Mouse (Mus musculus) thymus, adult 2 months (tissue): ENCODE results near the gene Ldhc. TPM values are rescaled to one million over a fixed set of nuclear protein-coding genes. Genes with fewer than 3 reads are reported as not detected.
"Not testable (repeated sequence)": the region's sequence is repeated elsewhere in the genome, so short reads cannot be mapped to it uniquely, and the experiment has no call there.

ENCODE experiments used
- DNase-seq: peaks from one replicate; pipeline ENCODE4 v3.0.0; 2021
- H3K27ac ChIP-seq: fragments of 200-500 bp; 2 replicates; pipeline ENCODE4 v1.5.1; 2012; ENCODE audit warnings: low read length, control low read depth; ENCODE audit not compliant: control insufficient read depth, insufficient read depth
- H3K27me3 ChIP-seq: fragments of 200-500 bp; 2 replicates; pipeline ENCODE4 v1.6.1; 2012; ENCODE audit warnings: mild to moderate bottlenecking, low read length, moderate library complexity, mixed read lengths; ENCODE audit not compliant: control insufficient read depth, insufficient read depth
- H3K36me3 ChIP-seq: fragments of 200-500 bp; 2 replicates; pipeline ENCODE4 v1.6.1; 2012; ENCODE audit warnings: mild to moderate bottlenecking, low read length, moderate library complexity; ENCODE audit not compliant: control insufficient read depth, insufficient read depth
- H3K4me1 ChIP-seq: fragments of 200-500 bp; replicated peaks from 2 replicates; pipeline ENCODE4 v1.6.1; 2012; ENCODE audit warnings: low read length; ENCODE audit not compliant: control insufficient read depth, insufficient read depth
- H3K4me3 ChIP-seq: fragments of 200-500 bp; 2 replicates; pipeline ENCODE4 v1.5.1; 2012; ENCODE audit warnings: mild to moderate bottlenecking, low read length, control low read depth, moderate library complexity; ENCODE audit not compliant: control insufficient read depth, insufficient read depth
- CTCF ChIP-seq: fragments of 200-500 bp; IDR thresholded peaks from 2 replicates; pipeline ENCODE4 v1.5.1; 2012; ENCODE audit warnings: mild to moderate bottlenecking, control low read depth, low read length, moderate library complexity, borderline replicate concordance; ENCODE audit not compliant: control insufficient read depth, poor library complexity, insufficient read depth; ENCODE audit errors: extremely low read depth
- POLR2A ChIP-seq: fragments of 200-500 bp; IDR thresholded peaks from 2 replicates; pipeline ENCODE4 v1.6.1; 2012; ENCODE audit warnings: mild to moderate bottlenecking, low read length, control low read depth, moderate library complexity; ENCODE audit not compliant: control insufficient read depth, poor library complexity, insufficient read depth; ENCODE audit errors: extremely low read depth
- WGBS: fragments of 180-500 bp; shearing (Covaris S2); methylation state at CpG from one replicate; pipeline ENCODE4 v1.1.7; 2018; 5-methylcytosine and 5-hydroxymethylcytosine counted together
- polyA plus RNA-seq: library from polyadenylated mRNA; depleted of rRNA; stranded (reverse); fragments of >200 nt; gene quantifications from 2 replicates; pipeline ENCODE4 v1.2.3, GENCODE M21; 2012

Ldhc gene
- polyA plus RNA-seq, 1 experiment: 0.20 TPM

DNA sequence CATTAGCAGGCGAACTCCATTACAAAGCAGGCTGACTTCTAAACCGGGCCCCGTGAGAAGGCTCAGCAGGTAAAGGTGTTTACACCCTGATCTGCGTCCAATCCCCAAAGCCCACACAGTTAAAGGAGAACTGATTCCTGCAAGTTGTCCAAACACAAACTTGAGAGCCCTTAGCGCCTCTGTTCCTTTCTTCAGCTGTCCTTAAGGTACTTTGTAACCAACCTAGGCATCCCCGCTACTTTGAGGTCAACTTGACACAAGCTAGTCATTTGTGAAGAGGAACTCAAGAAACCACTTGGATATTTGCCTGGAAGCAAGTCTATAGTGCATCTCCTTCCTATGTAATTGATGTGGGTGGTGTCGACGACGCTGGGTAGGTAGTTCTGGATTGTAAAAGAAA is 3.6 kb upstream of the Ldhc start:
- Histone ChIP-seq H3K27ac (no peak overlapping the region), H3K4me1 (no peaks in the 10 kb centered on the region), H3K4me3 (no peak overlapping the region), H3K36me3 (peaks cover 38% of the 10 kb centered on the region), H3K27me3 (no peaks in the 10 kb centered on the region)
- TF ChIP-seq POLR2A: no peak
- no peak for TF ChIP-seq CTCF
- WGBS: 67% methylated on average over 9 of the region's 9 CpGs
- DNase-seq: no peak

DNA sequence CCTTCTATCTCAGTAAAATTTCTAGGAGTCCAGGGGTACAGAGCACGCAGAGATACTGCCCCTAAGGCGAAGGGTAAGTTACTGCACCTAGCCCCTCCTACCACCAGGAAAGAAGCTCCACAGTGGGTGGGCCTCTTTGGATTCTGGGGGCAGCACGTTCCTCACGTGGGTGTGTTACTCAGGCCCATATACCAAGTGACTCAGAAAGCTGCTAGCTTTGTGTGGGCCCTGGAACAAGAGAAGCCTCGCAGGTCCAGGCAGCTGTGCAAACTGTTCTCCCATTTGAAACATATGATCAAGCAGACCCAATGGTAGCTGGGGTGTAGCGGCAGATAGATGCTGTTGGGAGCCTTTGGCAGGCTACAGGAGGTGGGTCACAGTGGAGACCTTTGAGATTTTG is 2.0 kb upstream of the Ldhc start:
- no peak overlapping the region for H3K27ac ChIP-seq
- DNase-seq: no peak
- no peaks in the 10 kb centered on the region for H3K4me1 ChIP-seq
- WGBS: 91% methylated on average over 6 of the region's 6 CpGs
- H3K36me3 ChIP-seq: peaks cover 22% of the 10 kb centered on the region
- no peak overlapping the region for H3K4me3 ChIP-seq
- no peaks in the 10 kb centered on the region for H3K27me3 ChIP-seq
- TF ChIP-seq POLR2A (no peak), CTCF (no peak)

DNA sequence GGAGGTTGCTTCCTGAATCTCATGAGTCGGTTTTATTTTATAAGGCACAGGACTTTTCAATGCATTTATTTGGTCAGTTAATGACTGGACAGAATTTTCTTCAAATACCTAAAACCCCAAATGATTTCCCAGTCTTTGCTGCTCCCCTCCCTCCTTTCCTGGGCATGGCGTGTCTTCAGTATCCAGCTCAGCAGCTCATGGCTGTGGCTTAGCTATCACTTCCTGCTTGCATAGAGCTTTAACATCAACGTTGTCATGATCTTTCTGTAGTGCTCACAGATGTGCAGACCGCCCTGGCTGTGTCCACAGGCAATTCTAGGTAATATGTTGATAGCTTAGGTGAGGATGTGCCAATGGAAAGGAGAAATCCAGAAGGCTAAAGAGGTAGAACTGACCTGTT is 11.0 kb downstream of the Ldhc start:
- DNase-seq: no peak
- 10% methylated on average over 4 of the region's 4 CpGs for WGBS
- TF ChIP-seq CTCF: no peak
- no peak for TF ChIP-seq POLR2A
- H3K36me3 ChIP-seq: no peaks in the 10 kb centered on the region
- H3K4me3 ChIP-seq: no peak overlapping the region
- H3K27me3 ChIP-seq: no peaks in the 10 kb centered on the region
- H3K27ac ChIP-seq: no peak overlapping the region
- 0 out of 2 replicates have a peak, but pooled peaks cover 2% of the 10 kb centered on the region for H3K4me1 ChIP-seq

DNA sequence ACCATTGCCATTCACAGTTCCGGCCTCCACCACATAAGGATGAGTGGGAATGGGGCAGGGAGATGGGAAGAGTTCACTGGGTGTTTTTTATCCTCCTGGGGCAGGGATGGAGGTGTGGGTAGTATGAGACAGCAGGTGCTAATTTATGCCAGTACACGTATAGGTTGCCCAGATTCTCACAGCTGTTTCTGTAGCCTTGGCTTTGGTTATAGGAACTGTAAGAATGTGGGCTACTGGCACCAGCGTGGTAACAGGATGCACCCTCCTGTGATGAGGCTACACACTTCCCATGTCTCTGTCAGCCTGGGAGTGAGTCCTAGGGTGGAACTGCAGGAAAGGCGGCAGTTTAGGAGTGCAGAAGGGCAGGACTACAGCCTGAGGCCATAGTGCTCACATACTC is 15.8 kb downstream of the Ldhc start:
- 35% methylated on average over 4 of the region's 4 CpGs for WGBS
- Histone ChIP-seq H3K4me3 (no peak overlapping the region), H3K27ac (no peak overlapping the region), H3K27me3 (no peaks in the 10 kb centered on the region), H3K36me3 (no peaks in the 10 kb centered on the region), H3K4me1 (no peaks in the 10 kb centered on the region)
- no peak for DNase-seq
- no peak for TF ChIP-seq CTCF
- TF ChIP-seq POLR2A: no peak

DNA sequence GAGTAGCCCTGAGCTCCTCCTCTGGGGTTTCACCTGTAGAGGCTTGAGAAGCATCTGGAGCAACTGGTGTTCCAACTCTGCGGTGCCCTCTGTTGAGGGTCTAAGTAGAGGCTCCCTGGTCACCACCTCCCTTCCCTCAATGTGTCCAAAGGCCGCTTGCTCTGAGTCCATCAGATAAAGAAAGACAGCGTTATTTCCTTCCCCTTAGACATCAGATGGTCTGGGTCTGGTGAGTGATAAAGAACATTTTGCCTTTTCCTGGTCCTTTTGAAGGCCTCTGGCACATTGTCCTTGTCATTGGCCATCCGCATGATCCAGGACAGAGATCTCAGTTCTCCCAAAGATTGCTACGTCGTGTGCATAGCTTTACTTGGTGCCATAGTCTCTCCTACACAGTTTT is 16.3 kb downstream of the Ldhc start:
- H3K36me3 ChIP-seq: no peaks in the 10 kb centered on the region
- H3K4me1 ChIP-seq: no peaks in the 10 kb centered on the region
- no peak overlapping the region for H3K4me3 ChIP-seq
- no peaks in the 10 kb centered on the region for H3K27me3 ChIP-seq
- H3K27ac ChIP-seq: no peak overlapping the region
- TF ChIP-seq CTCF (no peak), POLR2A (no peak)
- WGBS: 71% methylated on average over 6 of the region's 6 CpGs
- no peak for DNase-seq

DNA sequence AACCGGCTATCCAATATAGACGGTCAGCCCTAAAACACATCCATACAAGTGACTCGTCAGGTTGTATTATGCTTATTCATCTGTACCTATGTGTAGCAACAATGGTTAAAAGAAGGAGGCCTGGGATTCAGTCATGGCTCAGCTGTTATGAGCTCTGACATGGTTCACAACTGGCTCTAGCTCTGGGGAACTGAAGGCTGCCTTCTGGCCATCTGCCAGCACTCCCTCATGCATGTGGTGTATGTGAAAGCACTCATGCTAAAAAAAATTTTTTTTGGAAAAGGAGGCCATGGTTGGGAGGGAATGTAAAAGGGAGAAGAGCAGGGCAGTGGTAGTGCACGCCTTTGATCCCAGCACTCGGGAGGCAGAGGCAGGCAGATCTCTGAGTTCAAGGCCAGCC is 18.8 kb downstream of the Ldhc start:
- H3K27me3 ChIP-seq: no peaks in the 10 kb centered on the region
- no peak overlapping the region for H3K27ac ChIP-seq
- H3K36me3 ChIP-seq: no peaks in the 10 kb centered on the region
- DNase-seq: no peak
- WGBS: 95% methylated on average over 5 of the region's 5 CpGs
- TF ChIP-seq POLR2A: no peak
- no peak for TF ChIP-seq CTCF
- no peak overlapping the region for H3K4me3 ChIP-seq
- H3K4me1 ChIP-seq: no peaks in the 10 kb centered on the region

DNA sequence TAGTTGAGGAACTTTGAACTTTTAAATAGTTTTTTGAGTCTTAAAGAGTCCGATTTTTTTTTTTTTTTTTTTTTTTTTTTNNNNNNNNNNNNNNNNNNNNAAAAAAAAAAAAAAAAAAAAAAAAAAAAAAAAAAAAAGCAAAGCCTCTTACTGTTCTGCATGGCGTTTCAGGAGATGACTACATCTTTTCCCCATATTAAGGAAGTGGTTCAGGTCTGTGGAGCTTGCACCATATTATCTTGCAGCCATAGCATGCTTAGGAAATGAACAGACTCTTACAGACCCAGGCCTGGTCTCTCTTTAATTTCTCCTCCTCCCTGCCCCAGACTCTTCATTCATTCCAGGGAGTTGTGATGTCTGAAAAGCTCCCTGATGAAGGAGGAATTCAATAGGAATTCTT is 20.0 kb downstream of the Ldhc start:
- TF ChIP-seq POLR2A: no peak
- no peak for TF ChIP-seq CTCF
- WGBS: 67% methylated on average over 2 of the region's 2 CpGs
- no peak for DNase-seq

DNA sequence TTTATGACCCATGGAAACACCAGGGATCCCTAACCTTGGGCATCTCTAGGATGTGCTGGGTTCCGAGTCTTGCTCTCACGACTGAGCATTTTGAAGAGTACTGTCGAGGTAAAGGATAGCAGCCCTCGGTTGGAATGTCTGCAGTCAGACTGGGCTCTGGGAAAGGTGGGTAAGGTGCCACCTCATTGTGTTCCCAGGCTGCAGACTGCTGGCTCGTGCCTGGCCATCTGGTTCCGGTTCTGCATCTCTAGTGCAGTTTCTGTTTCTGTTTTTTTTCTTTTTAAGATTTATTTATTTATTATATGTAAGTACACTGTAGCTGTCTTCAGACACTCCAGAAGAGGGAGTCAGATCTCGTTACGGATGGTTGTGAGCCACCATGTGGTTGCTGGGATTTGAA is 20.9 kb downstream of the Ldhc start:
- not testable (repeated sequence) for DNase-seq, H3K4me1 ChIP-seq, H3K36me3 ChIP-seq, H3K27me3 ChIP-seq, H3K4me3 ChIP-seq, H3K27ac ChIP-seq
- 70% methylated on average over 8 of the region's 8 CpGs for WGBS

More for the DNA sequence above, 20.0 kb downstream of the Ldhc start:
- Histone ChIP-seq H3K27me3 (no peaks in the 10 kb centered on the region), H3K4me3 (no peak overlapping the region), H3K36me3 (0 out of 2 replicates have a peak, but pooled peaks cover under 1% of the 10 kb centered on the region), H3K4me1 (no peaks in the 10 kb centered on the region), H3K27ac (no peak overlapping the region)
